27 mouse cellular contexts compared by ENCODE assay signal in the genomic region with DNA sequence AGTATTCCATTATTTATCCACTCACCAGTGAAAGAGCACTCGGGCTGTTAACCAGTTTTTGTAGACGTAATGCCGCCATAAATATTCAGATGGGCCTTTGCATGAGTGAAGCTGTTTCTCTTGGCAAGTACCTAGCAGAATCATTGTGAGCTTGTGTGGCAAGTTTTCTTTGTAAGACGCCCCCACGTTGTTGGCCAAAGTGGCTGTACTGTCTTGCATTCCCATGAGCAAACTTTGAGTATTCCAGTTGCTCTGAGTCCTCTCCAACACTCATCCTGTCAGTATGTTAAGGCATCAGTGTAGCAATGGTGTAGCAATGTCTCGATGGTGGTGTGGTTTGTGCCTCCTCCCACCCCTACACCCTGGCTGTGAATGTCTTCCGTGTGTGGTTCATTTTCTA.
"Had no signal": no experiment of that assay in that cellular context is flagged by ENCODE, and none has a peak within 500 bp of the region (broad histone marks: within the 10 kb centered on the region; RNA-seq: fewer than 3 reads in every experiment).

No protein-coding gene starts in this region.

- ATAC-seq: hindbrain, embryonic 16.5 days; inflammation-experienced regulatory T-cells, adult 6 months; intestine, embryonic 15.5 days; liver, embryonic 12.5 days had no signal

- H3K36me3 ChIP-seq: heart, embryonic 10.5 days; heart, embryonic 12.5 days; hindbrain, embryonic 10.5 days; hindbrain, embryonic 12.5 days; intestine, embryonic 15.5 days; kidney, embryonic 15.5 days; limb, embryonic 13.5 days; limb, embryonic 15.5 days; liver, embryonic 12.5 days had no signal

- H3K4me1 ChIP-seq: hindbrain, embryonic 12.5 days; intestine, embryonic 15.5 days; limb, embryonic 13.5 days; liver, embryonic 12.5 days had no signal

- H3K4me3 ChIP-seq: heart, embryonic 10.5 days; heart, embryonic 12.5 days; hindbrain, embryonic 10.5 days; hindbrain, embryonic 12.5 days; intestine, embryonic 15.5 days; kidney, embryonic 15.5 days; limb, embryonic 13.5 days; limb, embryonic 15.5 days; liver, embryonic 12.5 days had no signal

- DNase-seq: gastrocnemius, postnatal 14 days; gastrocnemius, postnatal 36 days; heart, adult 18-20 months; heart, postnatal 10 days; heart, postnatal 4 days; kidney, adult 11 months; kidney, adult 2 months; kidney, adult 9 months; kidney, postnatal 14 days; kidney, postnatal 36 days; layer of hippocampus, adult 9-11 months; layer of hippocampus, postnatal 36 days; left cerebral cortex, postnatal 4 days had no signal

- H3K9me3 ChIP-seq: heart, embryonic 10.5 days; hindbrain, embryonic 10.5 days; hindbrain, embryonic 12.5 days; intestine, embryonic 15.5 days; kidney, embryonic 15.5 days; limb, embryonic 15.5 days; liver, embryonic 12.5 days had no signal

- H3K27ac ChIP-seq: heart, embryonic 10.5 days; hindbrain, embryonic 10.5 days; hindbrain, embryonic 12.5 days; hindbrain, embryonic 14.5 days; intestine, embryonic 15.5 days; kidney, embryonic 15.5 days; kidney, postnatal 0 days; limb, embryonic 13.5 days; limb, embryonic 15.5 days; liver, embryonic 12.5 days; liver, embryonic 14.5 days had no signal

- H3K27me3 ChIP-seq: heart, embryonic 12.5 days; hindbrain, embryonic 12.5 days; intestine, embryonic 15.5 days; kidney, embryonic 15.5 days; limb, embryonic 13.5 days; limb, embryonic 15.5 days; liver, embryonic 12.5 days had no signal
